Mouse (Mus musculus) lung, adult 2 months (tissue): Measurements from ENCODE around the gene Cnot10.

Source experiments
- CTCF ChIP-seq: fragments of 200-500 bp; IDR thresholded peaks from 2 replicates; pipeline ENCODE4 v1.5.1; 2011; ENCODE audit warnings: mild to moderate bottlenecking, low read length, control low read depth; ENCODE audit not compliant: insufficient read depth
- POLR2A ChIP-seq: fragments of 200-500 bp; IDR thresholded peaks from 2 replicates; pipeline ENCODE4 v1.6.1; 2011; ENCODE audit warnings: low read depth, mild to moderate bottlenecking, control low read depth, low read length, borderline replicate concordance; ENCODE audit errors: extremely low read depth

DNA sequence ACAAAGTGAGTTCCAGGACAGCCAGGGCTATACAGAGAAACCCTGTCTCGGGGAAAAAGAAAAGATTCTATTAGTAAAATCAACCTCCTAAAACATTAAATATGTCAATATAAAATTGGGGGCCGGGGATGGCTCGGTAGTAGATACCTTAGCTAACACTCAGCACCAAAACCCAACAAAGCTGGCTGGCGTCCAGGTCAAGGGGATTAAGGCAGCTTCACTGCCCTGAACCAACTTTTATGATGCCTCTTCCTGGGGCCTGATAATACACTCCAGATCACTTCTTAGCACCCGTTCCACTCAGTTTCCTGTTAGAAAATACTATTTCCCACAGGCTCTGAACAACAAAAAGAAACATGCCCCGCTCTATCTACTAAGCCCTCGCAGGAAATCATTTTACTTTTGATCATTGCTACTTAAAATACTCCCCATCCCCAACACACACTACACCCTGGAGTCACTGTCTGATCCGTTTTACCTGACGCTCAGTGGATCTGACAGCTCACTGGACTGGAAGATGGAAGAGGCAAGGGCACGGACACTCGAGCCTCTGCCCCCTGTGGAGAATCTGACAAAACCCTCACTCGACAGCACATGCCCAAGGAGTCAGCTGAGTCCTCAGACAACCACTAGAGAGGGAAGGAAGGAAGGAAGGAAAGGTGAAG, 36.0 kb downstream of the Cnot10 start:
- no peak for TF ChIP-seq CTCF
- TF ChIP-seq POLR2A = no peak
